Mouse (Mus musculus) liver, postnatal 0 days (tissue): Measurements from ENCODE around the gene Kidins220. TPM values are rescaled to one million over a fixed set of nuclear protein-coding genes. Genes with fewer than 3 reads are reported as not detected.

Experiments used
- ATAC-seq: fragments of 200-750 bp; cut with Nextera tagmentation; 2 replicates; pipeline ENCODE4 v1.8.0; 2017; ENCODE audit warnings: mild to moderate bottlenecking, moderate library complexity
- DNase-seq: peaks from one replicate; pipeline ENCODE4 v3.0.0-alpha.2; 2016
- H3K27ac ChIP-seq: fragments of 300-500 bp; sonication (generic); 2 replicates; pipeline ENCODE4 v1.5.1; 2014; ENCODE audit warnings: antibody characterized with exemption, moderate library complexity, mild to moderate bottlenecking, low read depth
- H3K27me3 ChIP-seq: fragments of 300-500 bp; sonication (generic); 2 replicates; pipeline ENCODE4 v1.6.1; 2014; ENCODE audit warnings: low read length, control low read depth, mixed read lengths; ENCODE audit not compliant: insufficient read depth
- H3K36me3 ChIP-seq: fragments of 300-500 bp; sonication (generic); replicated peaks from 2 replicates; pipeline ENCODE4 v1.6.1; 2014; ENCODE audit warnings: mild to moderate bottlenecking, control low read depth, low read length, moderate library complexity, mixed read lengths; ENCODE audit not compliant: insufficient read depth
- H3K4me1 ChIP-seq: fragments of 300-500 bp; sonication (generic); 2 replicates; pipeline ENCODE4 v1.6.1; 2014; ENCODE audit warnings: antibody characterized with exemption, mild to moderate bottlenecking, control low read depth; ENCODE audit not compliant: insufficient read depth
- H3K4me2 ChIP-seq: fragments of 300-500 bp; sonication (generic); 2 replicates; pipeline ENCODE4 v1.6.1; 2014; ENCODE audit warnings: low read depth, mild to moderate bottlenecking, low read length, moderate library complexity, mixed read lengths
- H3K4me3 ChIP-seq: fragments of 300-500 bp; sonication (generic); 2 replicates; pipeline ENCODE4 v1.5.1; 2014; ENCODE audit warnings: low read depth, low read length
- H3K9ac ChIP-seq: fragments of 300-500 bp; sonication (generic); replicated peaks from 2 replicates; pipeline ENCODE4 v1.6.1; 2014; ENCODE audit warnings: mild to moderate bottlenecking, moderate library complexity
- H3K9me3 ChIP-seq: fragments of 300-500 bp; sonication (generic); 2 replicates; pipeline ENCODE4 v1.6.1; 2016; ENCODE audit warnings: mild to moderate bottlenecking, control low read depth, low read length, mixed read lengths
- CTCF ChIP-seq: sonication (generic); IDR thresholded peaks from 2 replicates; pipeline ENCODE4 v1.5.1; 2016; ENCODE audit warnings: antibody characterized with exemption, low read depth
- EP300 ChIP-seq: IDR thresholded peaks from 2 replicates; pipeline ENCODE4 v1.6.1; 2016; ENCODE audit warnings: antibody characterized with exemption, low read depth, mild to moderate bottlenecking
- WGBS: fragments of 180-500 bp; shearing (Covaris S2); extraction: QIAGEN DNeasy Blood & Tissue Kit; methylation state at CpG from one replicate; pipeline ENCODE4 v1.1.7; 2014; ENCODE audit not compliant: insufficient replicate concordance; 5-methylcytosine and 5-hydroxymethylcytosine counted together
- polyA plus RNA-seq: library from polyadenylated mRNA; unstranded; fragments of >200 nt; fragmentation: Nextera tagmentation; extraction: Ambion mirVana; gene quantifications from 2 replicates; pipeline ENCODE4 v1.2.1, GENCODE M21; 2015

Gene Kidins220
- polyA plus RNA-seq, 1 experiment from 2014 or later, result 4.4 TPM

GRCm38 (mm10) chr12:25012555-25013540, 38.1 kb downstream of the Kidins220 start:
- ATAC-seq (0 out of 2 replicates have a peak, but pooled peaks have one; percentile 36), DNase-seq (no peak)
- 76% methylated on average over 13 of the region's 13 CpGs for WGBS
- H3K9me3 ChIP-seq, result no peaks in the 10 kb centered on the region
- H3K4me2 ChIP-seq, result no peak overlapping the region
- H3K27ac ChIP-seq, result no peak overlapping the region
- H3K27me3 ChIP-seq, result no peaks in the 10 kb centered on the region
- H3K4me3 ChIP-seq, result no peak overlapping the region
- TF ChIP-seq EP300 (no peak), CTCF (no peak)
- H3K4me1 ChIP-seq, result peaks cover 4% of the 10 kb centered on the region; the same call in 1 of the 2 replicates
- H3K9ac ChIP-seq, result no peak overlapping the region
- peaks cover 74% of the 10 kb centered on the region for H3K36me3 ChIP-seq

GRCm38 (mm10) chr12:25014307-25014927, 39.7 kb downstream of the Kidins220 start:
- no peaks in the 10 kb centered on the region for H3K27me3 ChIP-seq
- WGBS, result 56% methylated on average over 5 of the region's 5 CpGs
- peaks cover 4% of the 10 kb centered on the region; the same call in 1 of the 2 replicates for H3K4me1 ChIP-seq
- no peak overlapping the region for H3K9ac ChIP-seq
- DNase-seq (no peak), ATAC-seq (peak; percentile 61)
- peaks cover 77% of the 10 kb centered on the region for H3K36me3 ChIP-seq
- H3K9me3 ChIP-seq, result no peaks in the 10 kb centered on the region
- no peak for TF ChIP-seq CTCF
- no peak for TF ChIP-seq EP300
- no peak overlapping the region for H3K4me2 ChIP-seq
- H3K4me3 ChIP-seq, result no peak overlapping the region
- no peak overlapping the region for H3K27ac ChIP-seq

- Histone ChIP-seq H3K4me2 (no peak overlapping the region), H3K9me3 (no peaks in the 10 kb centered on the region), H3K27me3 (no peaks in the 10 kb centered on the region), H3K36me3 (peaks cover 77% of the 10 kb centered on the region), H3K4me1 (peaks cover 4% of the 10 kb centered on the region; the same call in 1 of the 2 replicates), H3K9ac (no peak overlapping the region), H3K27ac (no peak overlapping the region), H3K4me3 (no peak overlapping the region)
- ATAC-seq (no peak), DNase-seq (no peak)
- WGBS, result 88% methylated on average over 7 of the region's 7 CpGs
- TF ChIP-seq CTCF, result no peak
- no peak for TF ChIP-seq EP300
These were observed 40.2 kb downstream of the Kidins220 start for GRCm38 (mm10) chr12:25014938-25015337.

- ATAC-seq (no peak), DNase-seq (no peak)
- Histone ChIP-seq H3K27ac (no peak overlapping the region), H3K36me3 (peaks cover 70% of the 10 kb centered on the region), H3K4me1 (peaks cover 1% of the 10 kb centered on the region; the same call in 1 of the 2 replicates), H3K9ac (no peak overlapping the region), H3K4me2 (no peak overlapping the region), H3K4me3 (no peak overlapping the region), H3K27me3 (no peaks in the 10 kb centered on the region), H3K9me3 (no peaks in the 10 kb centered on the region)
- TF ChIP-seq CTCF, result no peak
- no peak for TF ChIP-seq EP300
- 66% methylated on average over 4 of the region's 4 CpGs for WGBS
These were observed 42.3 kb downstream of the Kidins220 start for GRCm38 (mm10) chr12:25016995-25017394.

- no peak overlapping the region for H3K27ac ChIP-seq
- WGBS, result 89% methylated on average over 5 of the region's 5 CpGs
- DNase-seq (no peak), ATAC-seq (no peak)
- TF ChIP-seq CTCF (no peak), EP300 (no peak)
- H3K4me2 ChIP-seq, result no peak overlapping the region
- no peak overlapping the region for H3K9ac ChIP-seq
- no peaks in the 10 kb centered on the region for H3K27me3 ChIP-seq
- no peak overlapping the region for H3K4me3 ChIP-seq
- peaks cover 46% of the 10 kb centered on the region for H3K36me3 ChIP-seq
- no peaks in the 10 kb centered on the region for H3K4me1 ChIP-seq
- H3K9me3 ChIP-seq, result no peaks in the 10 kb centered on the region
These were observed 46.3 kb downstream of the Kidins220 start for GRCm38 (mm10) chr12:25021057-25021456.

GRCm38 (mm10) chr12:25024862-25025545, 50.3 kb downstream of the Kidins220 start:
- H3K27me3 ChIP-seq, result no peaks in the 10 kb centered on the region
- 68% methylated on average over 9 of the region's 9 CpGs for WGBS
- no peaks in the 10 kb centered on the region for H3K4me1 ChIP-seq
- H3K27ac ChIP-seq, result no peak overlapping the region
- TF ChIP-seq EP300 (no peak), CTCF (peak; percentile 40)
- H3K9me3 ChIP-seq, result no peaks in the 10 kb centered on the region
- no peak for ATAC-seq
- H3K9ac ChIP-seq, result no peak overlapping the region
- H3K4me3 ChIP-seq, result no peak overlapping the region
- no peak overlapping the region for H3K4me2 ChIP-seq
- peaks cover 16% of the 10 kb centered on the region for H3K36me3 ChIP-seq
- no peak for DNase-seq
